Mouse (Mus musculus) left cerebral cortex, adult 8-10 months (tissue): ENCODE data around the gene Zfp652. TPM values are rescaled to one million over a fixed set of nuclear protein-coding genes. Genes with fewer than 3 reads are reported as not detected.

Experiments used
- DNase-seq, 2 experiments: peaks; one replicate each; pipeline ENCODE4 v3.0.0; 2022; ENCODE audit warnings: low spot score in 2 of 2
- total RNA-seq, 4 experiments: library from RNA; stranded (reverse); gene quantifications; 2 replicates each; pipeline ENCODE4 v1.2.4; 2022

Zfp652 gene
- total RNA-seq, 4 experiments from 2014 or later: 42.2 to 44.9 (median 43.6) TPM

DNA sequence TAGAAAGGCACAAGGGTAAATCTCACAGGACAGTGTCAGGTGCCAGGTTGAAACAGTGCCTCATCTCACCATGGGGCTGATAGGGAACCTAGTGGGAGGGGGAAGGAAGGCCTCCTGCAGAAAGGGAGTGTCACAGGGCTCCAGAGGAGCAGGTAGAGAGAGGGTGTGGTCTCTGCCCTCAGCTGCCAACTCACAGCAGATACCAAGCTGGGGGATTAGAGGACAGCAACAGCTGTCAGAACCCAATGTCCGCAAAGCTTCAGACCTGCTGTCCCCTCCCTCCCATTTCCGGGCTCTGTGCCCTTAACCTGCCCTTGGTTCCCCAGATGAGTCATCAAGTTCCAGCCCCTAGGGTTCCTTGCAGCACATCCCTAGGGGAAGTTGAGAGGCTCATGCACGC, 93.1 kb downstream of the Zfp652 start:
- no peak for DNase-seq

DNA sequence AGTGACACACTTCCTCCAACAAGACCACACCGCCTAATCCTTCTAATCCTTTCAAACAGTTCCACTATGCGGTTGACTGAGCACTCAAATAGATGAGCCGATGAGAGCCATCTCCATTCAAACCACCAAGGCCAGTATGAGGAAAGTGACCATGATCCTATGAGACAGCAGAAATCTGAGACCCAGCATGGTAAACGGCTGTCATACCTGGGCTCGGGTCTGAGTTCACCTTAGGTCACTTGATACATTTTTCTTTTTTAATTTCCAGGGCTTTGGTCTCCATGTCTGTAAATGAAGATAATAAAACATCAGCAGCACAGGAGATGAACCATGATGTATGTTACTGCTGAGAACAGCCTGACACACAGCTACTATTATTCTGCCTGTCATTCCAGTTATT, 95.4 kb downstream of the Zfp652 start:
- no peak for DNase-seq

DNA sequence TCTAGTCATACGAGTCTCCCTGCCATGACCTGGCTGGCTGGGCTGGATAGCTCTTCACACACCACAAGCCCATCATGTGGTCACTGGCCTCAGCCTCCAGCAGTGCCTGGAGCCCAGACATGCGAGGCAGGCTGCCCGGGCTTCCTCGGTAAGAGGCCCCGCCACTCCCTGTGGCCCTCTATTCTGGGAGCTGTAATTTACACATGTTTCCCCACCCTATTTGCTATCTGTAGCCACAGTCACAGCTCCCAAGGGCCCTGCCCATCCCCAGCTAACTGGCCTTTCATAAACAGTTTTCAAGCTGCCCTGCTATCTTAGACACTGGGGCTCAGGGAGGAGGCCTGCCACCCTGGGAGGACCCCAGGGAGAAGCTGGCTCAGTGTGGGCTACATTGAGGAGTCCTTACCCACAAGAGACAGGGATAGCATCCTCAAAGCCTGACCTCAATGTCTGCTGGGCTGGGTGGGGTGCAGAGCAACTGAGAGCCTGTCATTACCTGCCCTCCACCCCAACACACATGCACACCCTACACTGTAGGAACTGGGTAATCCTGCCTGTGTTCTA, 96.1 kb downstream of the Zfp652 start:
- no peak for DNase-seq

DNA sequence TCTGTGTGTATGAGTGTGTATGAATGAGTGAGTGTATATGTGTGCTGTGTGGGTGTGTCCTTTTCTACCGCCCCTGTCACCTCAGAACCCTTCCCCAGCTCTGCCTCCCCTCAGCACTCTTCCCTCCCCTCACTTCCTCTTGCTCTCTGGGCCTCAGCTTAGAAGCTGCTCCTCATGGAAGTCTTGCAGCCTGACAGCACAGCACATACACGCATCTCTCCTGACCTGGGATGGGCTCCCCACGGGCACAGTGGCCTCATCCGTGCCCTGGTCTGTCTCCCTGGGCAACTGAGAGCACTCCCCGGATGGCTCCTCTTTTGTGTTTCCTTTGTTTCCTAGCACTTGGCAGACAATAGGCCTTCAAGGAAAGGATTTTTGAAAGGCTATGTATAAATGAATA, 97.1 kb downstream of the Zfp652 start:
- DNase-seq: no peak

DNA sequence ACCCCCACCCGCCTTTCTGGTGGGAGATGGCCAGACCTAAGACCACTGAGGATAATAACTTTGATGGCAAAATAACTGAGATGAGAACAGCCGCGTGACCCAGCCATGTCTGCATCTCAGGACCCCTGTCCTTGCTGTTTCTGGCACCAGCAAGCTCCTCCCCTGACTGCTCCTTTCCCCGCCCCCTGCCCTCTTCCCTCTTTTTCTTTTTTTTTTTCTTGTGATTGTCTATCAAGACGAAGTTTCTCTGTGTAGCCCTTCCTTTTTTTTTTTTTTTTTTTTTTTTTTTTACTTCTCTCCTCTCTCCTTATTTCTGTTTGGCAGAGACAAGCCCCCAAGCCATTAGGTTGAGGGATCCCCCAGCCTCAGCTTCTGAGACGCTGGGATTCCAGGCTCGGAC, 98.4 kb downstream of the Zfp652 start:
- no peak for DNase-seq

DNA sequence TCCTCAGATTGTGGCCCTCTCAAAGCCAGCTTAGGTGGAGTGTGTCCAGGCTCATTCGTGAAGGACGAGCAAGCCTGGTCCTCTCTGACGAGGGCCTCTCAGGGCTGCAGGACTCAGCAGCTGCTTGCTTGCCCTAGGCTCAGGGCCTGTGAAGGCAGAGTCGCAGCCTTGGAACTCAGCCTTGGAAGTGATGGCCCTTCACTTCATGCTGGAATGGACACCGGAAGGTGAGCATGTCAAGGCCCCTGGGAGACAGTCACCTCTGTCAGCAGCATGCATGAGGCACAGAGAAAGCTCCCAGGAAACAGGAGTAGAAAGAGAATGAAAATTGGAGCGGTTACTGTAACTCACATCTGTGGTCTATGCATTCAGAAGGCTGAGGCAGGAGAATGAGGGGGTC, 99.3 kb downstream of the Zfp652 start:
- DNase-seq: no peak

DNA sequence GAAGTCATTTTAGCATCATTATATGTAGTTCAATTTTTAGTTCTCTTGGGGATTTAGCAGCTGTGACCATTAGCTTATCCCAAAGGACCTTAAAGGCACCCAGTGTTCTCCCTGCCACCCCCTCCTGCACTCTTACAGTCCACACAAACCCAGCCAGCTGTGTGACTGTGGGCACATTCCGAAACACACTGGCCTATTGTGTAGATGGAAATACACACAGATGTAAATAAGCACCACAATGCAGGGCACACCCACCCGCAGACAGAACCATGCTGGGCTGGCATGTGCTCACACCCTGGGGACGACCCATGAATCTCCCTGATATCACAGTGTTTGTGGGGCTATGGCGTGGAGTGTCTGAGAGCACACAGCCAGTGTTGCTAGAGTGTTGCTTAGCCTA, 99.8 kb downstream of the Zfp652 start:
- DNase-seq: no peak

DNA sequence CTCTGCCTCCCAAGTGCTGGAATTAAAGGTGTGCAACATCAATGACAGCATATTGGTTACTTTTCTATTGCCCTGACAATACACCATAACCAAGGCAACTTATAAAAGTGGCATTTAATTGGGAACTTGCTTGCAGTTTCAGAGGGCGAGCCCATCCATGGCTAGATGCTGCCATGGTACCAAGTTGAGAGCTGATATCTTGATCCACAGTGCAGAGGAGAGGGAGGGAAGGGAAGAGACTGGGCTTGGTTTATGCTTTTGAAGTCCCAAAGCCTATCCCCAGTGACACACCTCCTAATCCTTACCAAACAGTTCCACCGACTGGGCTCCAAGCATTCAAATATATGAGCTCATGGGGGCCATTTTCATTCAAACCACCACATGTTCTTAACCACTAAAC, 101.6 kb downstream of the Zfp652 start:
- DNase-seq: no peak

DNA sequence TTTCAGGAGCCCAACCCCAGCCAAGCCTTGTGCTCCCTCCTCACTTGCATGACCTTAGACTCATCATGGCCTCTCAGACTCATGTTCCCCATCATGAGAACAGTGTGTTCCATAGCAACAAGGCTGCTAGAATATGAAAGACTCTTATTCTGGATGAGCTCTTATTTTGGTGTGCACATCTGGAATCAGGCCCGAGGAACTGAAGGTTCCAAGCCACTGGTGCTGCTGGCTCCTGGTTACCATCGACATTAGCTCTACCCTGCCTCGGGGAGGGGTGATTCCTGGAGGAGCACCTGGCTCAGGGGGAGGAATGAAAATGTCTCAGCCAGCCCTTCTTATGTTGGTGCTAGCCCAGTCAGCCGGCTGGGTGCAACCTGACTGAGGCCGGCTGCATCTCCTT, 102.4 kb downstream of the Zfp652 start:
- no peak for DNase-seq

DNA sequence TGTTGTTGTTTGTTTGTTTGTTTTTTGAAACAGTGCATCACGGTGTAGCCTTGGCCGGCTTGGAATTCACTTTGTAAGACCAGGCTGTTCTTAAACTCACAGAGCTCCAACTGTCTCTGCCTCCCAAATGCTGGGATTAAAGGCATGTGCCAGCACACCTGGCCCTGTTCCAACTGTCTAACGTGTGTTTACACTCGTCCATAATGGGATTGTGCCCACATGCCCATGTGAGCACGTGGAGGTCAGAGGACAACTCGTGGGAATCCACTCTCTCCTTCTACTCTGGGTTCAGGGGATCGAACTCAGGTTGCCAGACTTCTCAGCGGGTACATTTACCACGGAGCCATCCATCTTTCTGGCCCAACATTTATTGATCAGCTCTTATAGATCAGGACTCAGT, 102.9 kb downstream of the Zfp652 start:
- DNase-seq: no peak

DNA sequence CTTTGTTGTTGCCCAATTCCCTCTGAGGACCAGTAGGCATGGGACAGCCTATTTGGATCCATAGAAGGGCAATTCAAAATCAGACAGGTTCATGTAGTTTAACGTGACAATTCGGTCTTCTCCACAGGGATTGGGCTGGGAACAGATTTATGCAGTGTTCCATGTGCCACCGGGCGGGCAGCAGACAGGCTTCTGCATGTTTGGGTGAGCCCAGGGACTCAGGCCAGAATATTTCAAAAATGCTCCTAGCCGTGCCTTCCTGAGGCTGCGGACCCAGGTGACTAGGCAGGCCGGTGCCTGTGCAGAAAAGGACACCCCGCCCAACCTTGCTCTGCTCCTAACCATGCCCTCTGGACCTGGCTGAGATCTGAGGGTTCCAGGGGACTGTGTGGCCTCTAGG, 106.7 kb downstream of the Zfp652 start:
- no peak for DNase-seq

DNA sequence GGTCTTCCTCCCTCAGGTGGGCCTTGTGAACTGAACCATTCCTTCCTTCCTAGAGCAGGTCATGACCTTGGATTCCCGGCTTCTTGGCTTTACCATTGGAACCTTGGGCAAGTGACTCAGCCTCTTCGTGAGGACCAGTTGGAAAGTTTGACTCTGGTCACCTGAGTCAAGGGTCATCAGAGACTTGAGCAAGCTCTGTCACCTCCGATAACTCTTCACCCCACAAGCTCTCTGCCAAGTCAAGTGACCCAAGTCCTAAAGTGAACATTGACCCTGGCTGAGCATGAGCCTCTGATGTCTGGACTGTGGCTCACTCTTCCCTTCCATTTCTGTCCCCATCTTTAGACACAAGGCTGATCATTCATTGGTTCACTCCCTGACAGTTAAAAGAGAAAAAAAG, 109.0 kb downstream of the Zfp652 start:
- DNase-seq: no peak

DNA sequence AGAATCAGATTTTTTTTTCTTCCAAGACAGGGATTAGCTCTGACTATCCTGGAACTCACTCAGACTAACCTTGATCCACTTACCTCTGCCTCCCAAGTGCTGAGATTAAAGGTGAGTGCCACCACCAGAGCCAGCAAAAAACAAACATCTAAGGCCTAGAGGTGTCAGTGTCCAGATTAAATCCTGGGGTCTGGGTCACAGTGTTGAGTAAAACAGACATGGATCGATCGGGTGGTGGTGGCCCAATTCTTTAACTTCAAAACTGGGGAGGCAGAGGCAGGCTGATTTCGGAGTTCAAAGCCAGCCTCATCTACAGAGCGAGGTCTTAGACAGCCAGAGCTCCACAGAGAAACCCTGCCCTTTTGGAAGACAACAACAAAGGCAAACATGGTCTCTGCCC, 110.0 kb downstream of the Zfp652 start:
- DNase-seq: no peak

DNA sequence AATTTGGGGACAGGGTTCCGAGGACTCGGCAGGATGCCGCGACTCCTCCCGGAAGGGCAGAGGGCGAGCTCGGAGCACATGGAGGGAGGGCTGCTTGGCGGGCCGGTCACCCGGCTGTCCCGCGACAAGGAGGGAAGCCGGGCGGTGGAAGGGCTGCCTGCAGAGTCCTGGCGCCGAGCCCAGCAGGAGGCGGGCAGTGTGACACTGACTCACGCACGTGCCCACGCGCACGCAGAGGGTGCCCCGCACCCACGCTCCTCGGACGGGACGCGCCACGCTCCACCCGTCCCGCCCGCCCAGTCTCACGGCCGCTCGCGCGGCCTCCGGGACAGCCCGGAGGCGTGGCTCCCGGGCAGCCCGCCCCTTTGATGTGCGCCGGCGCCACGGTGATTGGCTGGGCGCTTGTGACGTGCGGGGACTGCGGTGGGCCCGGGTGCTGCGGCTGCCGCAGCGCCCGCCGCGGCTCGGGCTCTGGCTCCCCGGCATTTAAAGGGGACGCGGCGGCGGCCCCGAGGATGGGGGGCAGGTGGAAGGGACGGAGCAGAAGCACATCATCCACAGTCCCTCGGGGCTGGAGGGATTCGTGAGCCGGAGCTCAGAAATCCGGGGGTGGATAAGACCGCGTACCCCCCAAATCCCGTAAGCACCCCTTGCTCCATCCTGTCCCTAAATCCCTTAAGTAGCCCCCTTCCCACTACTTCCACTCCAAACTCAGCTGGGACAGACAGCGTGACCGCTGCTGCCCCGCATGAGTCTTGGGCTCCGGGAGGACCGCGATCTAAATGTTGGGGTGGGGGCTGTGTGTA, 111.8 kb downstream of the Zfp652 start, which contains the start of gene Phospho1:
TSS of gene Phospho1 (plus strand) at position 429 of the 806 bp plus-strand sequence.
- peak; percentile 72 to 85 for DNase-seq

DNA sequence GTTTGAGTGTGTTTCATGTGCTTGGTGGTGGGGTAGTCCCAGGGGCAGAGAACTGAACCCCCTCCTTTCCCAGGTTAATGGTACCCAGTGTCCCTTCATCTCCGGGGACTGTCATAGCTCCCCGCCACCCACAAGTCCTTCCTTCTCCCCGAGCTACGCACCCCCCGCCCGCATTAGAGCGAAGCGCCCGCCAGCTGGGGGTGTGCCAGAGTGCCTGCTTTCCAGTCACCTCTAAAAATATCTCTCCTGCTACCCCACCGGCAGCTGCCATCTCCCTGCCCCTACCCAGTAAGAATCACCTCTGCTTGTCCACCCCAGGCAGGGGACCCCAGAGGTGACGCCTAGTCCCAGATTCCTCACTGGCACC, 112.4 kb downstream of the Zfp652 start:
- DNase-seq: peak; percentile 36 to 60

DNA sequence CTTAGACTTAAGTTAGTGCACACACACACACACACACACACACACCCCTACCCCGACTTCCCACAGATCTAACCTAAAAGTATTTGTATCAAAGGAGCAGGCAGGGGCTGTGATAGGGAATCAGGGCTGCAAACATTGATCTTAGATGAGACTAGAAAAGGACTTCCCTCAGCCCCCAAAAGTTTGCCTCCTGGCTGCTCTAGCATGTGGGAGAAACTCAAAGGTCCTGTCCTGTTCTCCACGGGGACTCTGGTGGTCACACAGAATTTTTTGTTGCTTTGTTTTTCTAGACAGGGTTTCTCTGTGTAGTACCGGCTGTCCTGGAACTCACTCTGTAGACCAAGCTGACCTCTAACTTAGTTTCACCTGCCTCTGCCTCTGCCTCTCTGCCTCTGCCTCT, 113.2 kb downstream of the Zfp652 start:
- DNase-seq: no peak

DNA sequence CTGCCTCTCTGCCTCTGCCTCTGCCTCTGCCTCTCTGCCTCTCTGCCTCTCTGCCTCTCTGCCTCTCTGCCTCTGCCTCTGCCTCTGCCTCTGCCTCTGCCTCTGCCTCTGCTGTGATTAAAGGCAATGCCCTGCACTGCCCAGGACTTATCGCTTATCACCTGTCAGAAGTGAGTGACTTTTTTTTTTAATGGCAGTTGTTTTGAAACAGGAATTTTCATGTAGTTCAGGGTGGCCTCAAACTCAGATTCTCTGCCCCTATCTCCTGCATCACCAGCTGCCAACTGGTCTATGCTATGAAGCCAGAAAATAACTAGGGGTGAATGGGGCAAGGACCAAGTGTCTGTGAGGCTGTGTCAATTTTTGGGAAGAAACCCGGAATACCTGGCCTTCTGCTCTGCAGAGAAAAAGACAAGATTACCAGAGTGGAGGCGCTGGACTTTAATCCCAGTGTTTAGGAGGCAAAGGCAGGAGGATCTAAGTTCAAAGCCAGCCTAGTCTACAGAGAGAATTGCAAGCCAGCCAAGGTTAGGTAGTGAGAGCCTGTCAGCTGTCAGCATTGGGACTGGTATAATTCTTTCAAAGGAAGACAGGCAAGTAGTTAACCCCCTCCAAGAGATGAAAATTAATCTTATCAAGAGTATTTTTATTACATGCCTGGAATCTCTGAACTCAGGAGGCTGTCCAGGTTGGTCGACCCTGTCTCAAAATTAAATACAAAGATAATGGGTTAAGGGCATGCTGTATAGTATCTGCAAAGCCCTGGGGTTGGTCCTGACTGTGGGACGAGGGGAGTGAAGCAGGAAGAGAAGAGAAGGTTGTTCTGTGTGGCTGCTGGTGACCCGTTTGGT, 114.1 kb downstream of the Zfp652 start:
- DNase-seq: no peak

DNA sequence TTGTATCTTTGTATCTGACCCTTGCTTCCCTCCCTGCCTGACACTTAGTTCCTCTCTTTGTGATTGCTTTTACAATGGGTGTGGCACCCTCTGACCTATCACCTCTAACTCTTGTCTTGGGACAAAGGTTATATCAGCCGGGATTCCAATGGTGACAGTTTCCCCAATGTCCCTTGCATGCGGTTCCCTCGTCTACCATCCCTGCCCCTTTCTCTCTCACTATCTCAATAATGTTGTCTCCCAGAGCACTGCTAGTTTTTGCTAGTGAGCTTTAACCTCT, 114.6 kb downstream of the Zfp652 start:
- no peak for DNase-seq

DNA sequence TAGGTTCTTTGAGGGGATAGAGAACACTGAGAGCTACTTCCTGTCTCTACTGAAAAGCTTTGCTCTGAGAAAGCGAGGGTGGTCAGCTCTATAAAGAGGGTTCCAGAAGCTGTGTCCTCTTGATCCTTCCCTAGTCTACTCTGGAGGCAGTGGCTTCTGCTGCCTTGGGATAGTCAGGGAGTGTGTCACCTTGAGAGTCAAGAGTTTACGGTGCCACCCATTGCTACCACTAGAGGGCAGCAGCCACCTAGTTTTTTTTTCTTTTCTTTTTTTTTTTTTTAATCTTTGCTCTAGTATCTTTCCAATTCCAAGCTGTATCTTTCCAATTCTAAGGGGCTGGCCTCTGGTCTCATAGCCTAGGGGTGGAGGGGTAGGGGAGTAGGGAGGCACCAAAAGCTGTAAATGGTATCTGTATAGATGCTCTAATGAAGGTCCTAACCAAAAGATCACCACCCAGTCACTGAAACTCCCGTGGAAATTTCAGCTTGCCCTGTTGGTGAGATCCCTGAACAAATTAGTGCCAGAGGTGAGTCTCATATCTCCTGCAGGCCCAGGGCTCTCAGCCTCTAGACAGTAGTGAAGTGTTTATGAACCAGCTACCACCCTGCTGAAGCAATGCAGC, 115.1 kb downstream of the Zfp652 start:
- peak in 1 of 2 experiments; percentile 67 for DNase-seq

DNA sequence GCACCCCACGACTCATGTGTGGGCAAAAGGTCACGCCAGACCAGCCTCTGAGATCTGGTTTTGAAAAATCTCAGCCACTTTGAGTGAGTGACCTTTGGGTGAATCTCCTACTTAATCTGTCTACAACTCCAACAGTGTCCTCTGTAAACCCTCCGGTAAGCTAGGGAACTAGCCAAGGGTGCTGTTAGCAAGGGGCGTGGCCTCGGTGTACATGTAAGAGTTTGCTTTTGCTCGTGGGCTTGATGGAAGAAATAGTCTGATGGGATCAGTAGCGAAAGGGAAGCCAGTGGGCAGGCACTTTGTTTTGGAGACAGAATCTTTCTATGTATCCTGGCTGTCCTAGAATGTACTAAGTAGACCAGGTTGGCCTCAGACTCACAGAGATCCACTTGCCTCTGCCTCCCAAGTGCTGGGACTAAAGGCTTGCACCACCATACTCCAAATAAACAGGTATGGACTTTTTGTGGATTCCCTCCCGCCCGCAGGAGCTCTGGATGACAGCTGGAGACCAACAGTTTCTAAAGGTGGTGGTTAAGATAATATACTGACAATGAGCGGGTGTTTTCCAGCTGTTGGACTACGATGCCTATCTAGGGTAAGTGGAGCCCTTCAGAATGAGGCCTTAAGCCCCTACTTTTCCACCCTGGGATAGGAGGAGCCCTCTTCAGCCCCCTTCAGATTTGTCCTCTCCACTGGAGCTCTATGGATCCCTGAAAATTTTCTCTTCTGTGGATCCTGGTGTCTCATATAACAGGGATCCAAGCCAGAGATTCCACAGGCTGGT, 115.9 kb downstream of the Zfp652 start:
- DNase-seq: no peak

DNA sequence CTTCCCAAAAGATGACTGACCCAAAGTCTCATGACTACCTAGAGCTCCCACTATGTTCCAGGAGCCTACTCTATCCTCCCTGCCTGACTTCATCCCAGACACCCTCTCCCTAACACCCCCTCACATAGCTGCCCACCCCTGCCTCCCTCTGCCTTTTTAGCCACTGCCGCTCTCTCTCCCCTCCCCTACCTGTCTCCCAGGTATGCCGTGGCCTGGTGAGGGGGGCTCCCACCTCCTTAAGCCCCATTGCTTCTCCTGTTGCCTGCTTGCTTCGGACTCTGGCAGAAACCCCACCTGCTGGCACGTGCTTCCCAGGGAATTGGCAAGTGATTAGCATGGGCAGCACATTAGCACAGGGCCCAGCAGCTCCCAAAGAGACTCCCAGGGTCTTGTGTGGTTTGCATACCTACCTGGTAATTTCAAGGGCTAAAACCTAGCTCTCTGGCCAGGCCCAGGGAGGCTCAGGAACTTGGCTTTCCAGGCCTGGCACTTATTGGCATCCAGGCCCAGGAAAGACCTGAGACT, 117.1 kb downstream of the Zfp652 start:
- no peak for DNase-seq
